Mouse (Mus musculus) lung, postnatal 0 days (tissue): Measurements from ENCODE around the gene Gpn2.

ENCODE experiments used
- CTCF ChIP-seq: IDR thresholded peaks from 2 replicates; pipeline ENCODE4 v1.5.1; 2016; ENCODE audit warnings: antibody characterized with exemption, mild to moderate bottlenecking
- EP300 ChIP-seq: IDR thresholded peaks from 2 replicates; pipeline ENCODE4 v1.6.1; 2016; ENCODE audit warnings: antibody characterized with exemption, mild to moderate bottlenecking, control low read depth

DNA sequence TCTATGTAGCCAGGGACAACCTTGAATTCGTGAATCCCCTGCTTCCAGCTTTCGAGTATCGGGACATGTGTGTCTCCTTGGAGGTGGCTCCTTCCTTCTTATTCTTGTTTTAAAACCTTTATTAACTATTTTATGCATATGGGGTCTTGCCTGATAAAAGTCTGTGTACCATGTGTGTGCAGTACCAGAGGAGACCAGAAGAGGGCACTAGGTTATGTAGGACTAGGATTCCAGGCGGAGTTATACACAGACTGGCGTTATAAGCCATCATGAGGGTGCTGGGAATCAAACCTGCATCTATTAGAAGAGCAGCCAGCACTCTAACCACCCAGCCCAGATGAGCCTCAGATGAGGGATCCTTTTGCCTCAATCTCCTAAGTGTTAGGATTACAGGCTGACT, 27.7 kb downstream of the Gpn2 start:
- TF ChIP-seq CTCF (peak; percentile 49), EP300 (no peak)
